Mouse (Mus musculus): ENCODE results near the gene Rgs17. TPM values are rescaled to one million over a fixed set of nuclear protein-coding genes. Genes with fewer than 3 reads are reported as not detected.
"Not testable (repeated sequence)": the region's sequence is repeated elsewhere in the genome, so short reads cannot be mapped to it uniquely, and the experiment has no call there.

Rgs17 gene
- polyA plus RNA-seq (2012; rRNA removed), result 0.07 TPM in 2 replicates

DNA sequence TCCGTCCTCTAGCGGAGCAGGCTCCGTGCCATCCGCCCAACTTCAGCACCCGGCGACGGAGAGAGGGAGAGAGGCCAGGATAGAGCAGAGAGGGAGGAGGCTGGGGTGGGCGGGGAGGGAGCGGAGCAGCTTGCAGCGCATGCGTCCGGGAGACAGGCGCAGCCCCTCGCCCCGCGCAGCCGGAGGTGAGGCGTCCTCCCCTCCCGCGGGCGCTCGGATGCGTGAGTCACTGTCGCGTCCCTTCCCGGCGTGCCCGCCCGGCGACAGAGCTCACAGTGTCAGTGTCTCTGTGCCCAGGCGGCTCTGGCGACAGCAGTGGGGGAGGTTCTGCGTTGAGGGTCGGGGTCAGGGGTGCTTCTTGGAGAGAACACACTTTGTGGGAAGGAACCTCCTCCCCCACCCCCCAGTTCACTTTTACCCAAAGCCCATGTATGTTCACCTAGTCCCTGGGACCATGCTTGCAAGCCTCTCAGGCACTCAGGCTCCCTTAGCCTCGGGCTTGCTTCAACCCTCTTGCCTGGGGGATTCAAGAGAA is at the start of gene Rgs17:
Gene Rgs17 (minus strand): TSS at position 107 of the 535 bp plus-strand sequence.
- DNase-seq (ENCODE audit: low read depth in 1 of 2, low spot score in 2 of 2), result no peak
- 3% methylated on average over 33 of the region's 35 CpGs for WGBS
- no peak for TF ChIP-seq POLR2A (IDR thresholded peaks at IDR 0.05; ENCODE audit: low read depth, low read length)
- TF ChIP-seq CTCF (IDR thresholded peaks at IDR 0.05; ENCODE audit: extremely low read depth, insufficient read depth, insufficient read length, insufficient replicate concordance), result no peak

DNA sequence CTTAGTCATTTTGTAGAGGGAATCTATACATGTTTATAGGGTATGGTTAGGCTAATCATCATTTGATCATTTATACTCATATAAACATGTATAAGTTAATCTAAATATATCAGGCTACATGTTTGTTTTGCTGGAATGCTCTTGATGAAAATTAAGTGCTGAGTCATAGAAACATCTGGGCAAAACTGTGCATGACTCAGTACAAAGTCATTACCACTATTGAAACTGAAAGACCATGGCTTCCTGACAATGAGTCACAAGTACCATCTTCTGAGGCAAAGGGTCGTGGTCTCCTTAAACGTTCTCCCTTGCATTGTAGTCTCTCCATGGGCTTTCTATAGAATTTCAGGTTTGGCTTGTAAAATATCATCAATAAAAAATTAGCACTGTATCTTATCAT is 45.5 kb upstream of the Rgs17 start:
- WGBS, result 56% methylated on average over 2 of the region's 2 CpGs
- no peaks in the 10 kb centered on the region for H3K36me3 ChIP-seq (ENCODE audit: control insufficient read depth, insufficient read depth, low read length)
- H3K4me3 ChIP-seq (ENCODE audit: extremely low read depth, insufficient read depth, insufficient read length), result no peak overlapping the region
- H3K4me1 ChIP-seq (ENCODE audit: control insufficient read depth, insufficient read depth, insufficient read length), result no peaks in the 10 kb centered on the region
- no peak for TF ChIP-seq CTCF (IDR thresholded peaks at IDR 0.05; ENCODE audit: extremely low read depth, insufficient read depth, insufficient read length, insufficient replicate concordance)
- no peak for TF ChIP-seq POLR2A (IDR thresholded peaks at IDR 0.05; ENCODE audit: low read depth, low read length)
- no peaks in the 10 kb centered on the region for H3K27me3 ChIP-seq (ENCODE audit: control insufficient read depth, insufficient read depth, low read length)
- H3K27ac ChIP-seq (ENCODE audit: insufficient read depth, low read length), result no peak overlapping the region
- DNase-seq (ENCODE audit: low read depth in 1 of 2, low spot score in 2 of 2), result no peak

More for the DNA sequence above, at the start of gene Rgs17:
- Histone ChIP-seq H3K4me3 (ENCODE audit: extremely low read depth, insufficient read depth, insufficient read length) (no peak within 1 kb of the TSS), H3K27me3 (ENCODE audit: control insufficient read depth, insufficient read depth, low read length) (peaks cover 5% of the 10 kb centered on the region; the same call in 1 of the 2 replicates), H3K4me1 (ENCODE audit: control insufficient read depth, insufficient read depth, insufficient read length) (no peaks in the 10 kb centered on the region), H3K27ac (ENCODE audit: insufficient read depth, low read length) (no peak within 1 kb of the TSS), H3K36me3 (ENCODE audit: control insufficient read depth, insufficient read depth, low read length) (no peaks in the 10 kb centered on the region)

- not testable (repeated sequence) for H3K27ac ChIP-seq (ENCODE audit: insufficient read depth, low read length); H3K27me3 ChIP-seq (ENCODE audit: control insufficient read depth, insufficient read depth, low read length); H3K4me1 ChIP-seq (ENCODE audit: control insufficient read depth, insufficient read depth, insufficient read length); H3K4me3 ChIP-seq (ENCODE audit: extremely low read depth, insufficient read depth, insufficient read length); DNase-seq (ENCODE audit: low read depth in 1 of 2, low spot score in 2 of 2); H3K36me3 ChIP-seq (ENCODE audit: control insufficient read depth, insufficient read depth, low read length)
These were observed 31.6 kb upstream of the Rgs17 start for GRCm38 (mm10) chr10:5953787-5954186.

DNA sequence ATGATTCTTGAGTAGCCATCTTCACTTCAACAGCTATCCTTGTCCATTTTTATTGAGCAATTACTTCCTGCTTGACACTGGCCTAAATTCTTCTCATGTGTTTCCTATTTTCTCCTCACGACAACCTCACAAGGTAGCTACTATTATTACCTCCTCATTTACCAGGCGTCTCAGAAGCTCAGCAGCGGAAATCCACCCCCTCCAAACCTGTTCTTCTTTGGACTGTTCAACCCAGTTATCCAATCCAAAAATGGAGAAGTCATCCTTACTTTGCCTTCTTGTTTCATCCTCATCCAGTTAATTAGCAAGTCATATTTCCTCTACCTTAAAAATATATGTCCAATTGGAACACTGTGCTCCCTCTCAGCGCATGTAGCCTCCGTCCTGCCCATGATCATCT is 2.1 kb upstream of the Rgs17 start:
- Histone ChIP-seq H3K4me1 (ENCODE audit: control insufficient read depth, insufficient read depth, insufficient read length) (no peaks in the 10 kb centered on the region), H3K4me3 (ENCODE audit: extremely low read depth, insufficient read depth, insufficient read length) (no peak overlapping the region), H3K36me3 (ENCODE audit: control insufficient read depth, insufficient read depth, low read length) (no peaks in the 10 kb centered on the region), H3K27ac (ENCODE audit: insufficient read depth, low read length) (no peak overlapping the region), H3K27me3 (ENCODE audit: control insufficient read depth, insufficient read depth, low read length) (peaks cover 5% of the 10 kb centered on the region; the same call in 1 of the 2 replicates)
- no peak for DNase-seq (ENCODE audit: low read depth in 1 of 2, low spot score in 2 of 2)
- TF ChIP-seq POLR2A (IDR thresholded peaks at IDR 0.05; ENCODE audit: low read depth, low read length) (no peak), CTCF (IDR thresholded peaks at IDR 0.05; ENCODE audit: extremely low read depth, insufficient read depth, insufficient read length, insufficient replicate concordance) (no peak)
- 80% methylated on average over 5 of the region's 5 CpGs for WGBS

DNA sequence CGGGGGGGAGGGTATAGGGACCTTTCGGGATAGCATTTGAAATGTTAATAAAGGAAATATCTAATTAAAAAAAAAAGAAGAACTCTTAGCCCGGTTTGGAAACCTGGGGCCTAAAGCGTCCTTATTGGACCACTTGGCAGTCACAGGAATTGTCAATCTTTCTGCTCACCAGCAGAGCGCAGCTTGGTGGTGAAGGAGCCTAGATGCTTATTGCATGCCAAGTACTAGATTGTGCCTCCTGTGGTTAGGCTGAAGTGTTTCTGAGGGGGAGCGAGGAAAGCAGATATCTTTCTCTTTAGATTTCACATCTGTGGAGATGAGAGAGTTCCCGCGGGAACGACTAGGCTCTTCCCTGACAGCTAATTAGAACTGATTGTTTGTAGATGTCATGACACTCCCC is 896 bp upstream of the Rgs17 start:
- 24% methylated on average over 9 of the region's 9 CpGs for WGBS
- Histone ChIP-seq H3K4me3 (ENCODE audit: extremely low read depth, insufficient read depth, insufficient read length) (no peak overlapping the region), H3K27me3 (ENCODE audit: control insufficient read depth, insufficient read depth, low read length) (peaks cover 5% of the 10 kb centered on the region; the same call in 1 of the 2 replicates), H3K4me1 (ENCODE audit: control insufficient read depth, insufficient read depth, insufficient read length) (no peaks in the 10 kb centered on the region), H3K36me3 (ENCODE audit: control insufficient read depth, insufficient read depth, low read length) (no peaks in the 10 kb centered on the region), H3K27ac (ENCODE audit: insufficient read depth, low read length) (no peak overlapping the region)
- no peak for TF ChIP-seq CTCF (IDR thresholded peaks at IDR 0.05; ENCODE audit: extremely low read depth, insufficient read depth, insufficient read length, insufficient replicate concordance)
- no peak for DNase-seq (ENCODE audit: low read depth in 1 of 2, low spot score in 2 of 2)

DNA sequence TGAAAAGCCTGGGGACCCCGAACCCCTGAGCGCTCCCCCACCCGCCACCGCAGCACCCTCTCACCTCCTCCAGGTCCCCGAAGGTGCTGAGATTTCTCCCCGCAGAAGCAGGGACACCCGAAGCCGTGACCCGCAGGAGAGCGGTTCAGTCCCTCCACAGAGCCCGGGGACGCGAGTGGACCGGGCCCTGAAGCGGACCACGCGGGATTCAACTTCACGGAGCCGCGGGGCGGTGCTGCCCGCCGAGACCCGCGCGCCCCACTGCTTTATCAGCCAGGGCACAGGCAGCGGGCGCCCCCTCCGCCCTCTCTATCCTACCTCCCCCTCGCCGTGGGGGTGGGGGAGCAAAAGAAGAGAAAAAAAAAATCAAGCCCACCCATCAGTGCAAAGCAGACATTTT is 429 bp downstream of the Rgs17 start:
- DNase-seq (ENCODE audit: low read depth in 1 of 2, low spot score in 2 of 2), result no peak
- no peak overlapping the region for H3K27ac ChIP-seq (ENCODE audit: insufficient read depth, low read length)
- 3% methylated on average over 25 of the region's 31 CpGs for WGBS
- H3K27me3 ChIP-seq (ENCODE audit: control insufficient read depth, insufficient read depth, low read length), result peaks cover 5% of the 10 kb centered on the region; the same call in 1 of the 2 replicates
- H3K4me3 ChIP-seq (ENCODE audit: extremely low read depth, insufficient read depth, insufficient read length), result no peak overlapping the region
- H3K36me3 ChIP-seq (ENCODE audit: control insufficient read depth, insufficient read depth, low read length), result no peaks in the 10 kb centered on the region
- TF ChIP-seq POLR2A (IDR thresholded peaks at IDR 0.05; ENCODE audit: low read depth, low read length) (no peak), CTCF (IDR thresholded peaks at IDR 0.05; ENCODE audit: extremely low read depth, insufficient read depth, insufficient read length, insufficient replicate concordance) (no peak)
- H3K4me1 ChIP-seq (ENCODE audit: control insufficient read depth, insufficient read depth, insufficient read length), result no peaks in the 10 kb centered on the region

- no peak for DNase-seq (ENCODE audit: low read depth in 1 of 2, low spot score in 2 of 2)
- Histone ChIP-seq H3K27me3 (ENCODE audit: control insufficient read depth, insufficient read depth, low read length) (peaks cover 5% of the 10 kb centered on the region; the same call in 1 of the 2 replicates), H3K4me1 (ENCODE audit: control insufficient read depth, insufficient read depth, insufficient read length) (no peaks in the 10 kb centered on the region), H3K27ac (ENCODE audit: insufficient read depth, low read length) (no peak overlapping the region), H3K36me3 (ENCODE audit: control insufficient read depth, insufficient read depth, low read length) (no peaks in the 10 kb centered on the region), H3K4me3 (ENCODE audit: extremely low read depth, insufficient read depth, insufficient read length) (no peak overlapping the region)
- TF ChIP-seq POLR2A (IDR thresholded peaks at IDR 0.05; ENCODE audit: low read depth, low read length) (no peak), CTCF (IDR thresholded peaks at IDR 0.05; ENCODE audit: extremely low read depth, insufficient read depth, insufficient read length, insufficient replicate concordance) (no peak)
- WGBS, result 7% methylated on average over 12 of the region's 12 CpGs
These were observed 1.1 kb downstream of the Rgs17 start for GRCm38 (mm10) chr10:5921031-5921551.

Measured in spleen, adult 2 months (tissue).